Mouse (Mus musculus): ENCODE data around the gene Snx25. TPM values are rescaled to one million over a fixed set of nuclear protein-coding genes. Genes with fewer than 3 reads are reported as not detected.

Snx25 gene
- 1 to 10 TPM; 4.7 to 5.5 TPM for total RNA-seq (2021)
- long read RNA-seq, experiment 1, partial matches to known transcripts: 2 of 5 reads
- long read RNA-seq, experiment 1, other reads (novel, unspliced or antisense): 3 of 5 reads
- long read RNA-seq, experiment 2, partial matches to known transcripts: 1 of 11 reads
- long read RNA-seq, experiment 2, other reads (novel, unspliced or antisense): 7 of 11 reads

DNA sequence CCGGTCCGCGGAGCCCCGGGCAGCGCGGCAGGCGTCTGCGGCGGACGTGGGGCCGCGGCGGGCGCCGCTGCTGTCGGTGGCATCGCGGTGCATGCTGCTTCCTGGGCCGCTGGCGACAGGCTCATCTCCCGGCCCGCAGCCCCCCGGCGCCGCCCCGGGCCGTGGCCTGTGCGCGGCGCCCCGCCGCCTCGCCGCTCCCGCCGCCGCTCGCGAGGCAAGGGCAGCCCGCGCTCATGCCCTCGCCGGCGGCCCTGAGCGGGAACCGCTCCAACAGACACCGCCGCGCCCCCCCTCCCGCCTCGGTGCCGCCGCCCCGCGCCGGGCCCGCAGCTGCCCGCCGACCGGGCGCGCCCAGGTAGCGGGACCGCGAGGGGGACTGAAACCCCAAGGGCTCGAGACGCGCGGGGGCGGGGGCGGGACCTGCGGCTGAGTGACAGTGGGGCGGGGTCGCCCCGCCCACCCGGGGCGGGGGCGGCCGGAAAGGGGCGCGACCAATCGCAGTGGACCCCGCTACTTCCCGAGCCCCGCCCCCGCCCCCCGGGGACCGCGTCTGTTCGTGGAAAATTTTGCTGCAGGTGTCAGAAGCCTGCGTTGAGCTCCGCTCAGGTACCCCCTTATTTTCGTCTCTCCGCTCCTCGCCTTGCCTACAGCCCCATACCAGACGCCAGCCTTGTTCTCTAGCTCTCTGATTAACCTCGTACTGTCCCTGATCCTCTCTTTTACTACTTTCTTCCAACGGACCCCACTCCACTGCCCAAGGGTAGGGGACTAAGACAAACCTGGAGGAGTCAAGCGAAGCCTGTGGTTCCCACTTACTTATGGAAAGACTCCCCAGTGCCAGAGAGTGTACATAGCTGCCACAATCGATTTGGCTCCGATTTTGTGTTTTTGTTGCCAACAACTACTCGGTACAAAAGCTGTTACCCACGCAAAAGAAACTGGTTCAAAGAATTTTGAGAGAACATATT, at the start of gene Snx25:
TSS of gene Snx25 (minus strand) at position 96 of the 968 bp plus-strand sequence.
- peak; percentile 89 for DNase-seq

DNA sequence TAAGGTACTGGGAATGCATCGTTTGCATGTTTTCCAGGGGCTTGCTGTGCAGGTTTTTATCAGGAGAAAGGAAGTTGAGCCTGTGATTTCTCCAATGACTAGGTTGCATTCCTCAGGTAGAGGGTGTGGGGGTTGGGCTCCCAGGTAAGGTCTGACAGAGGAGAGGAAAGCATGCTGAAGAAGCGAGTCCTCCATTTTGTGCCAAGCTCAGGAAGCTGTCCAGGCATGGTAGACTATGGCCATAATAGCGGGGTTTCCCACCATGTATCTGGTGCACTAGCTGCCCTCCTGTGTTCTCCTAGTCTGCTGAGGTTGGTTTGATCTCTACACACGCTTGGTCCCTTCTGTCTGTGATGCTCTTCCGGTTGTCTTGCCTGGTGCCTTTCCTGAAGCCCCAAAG, 45.7 kb upstream of the Snx25 start:
- DNase-seq: no peak

DNA sequence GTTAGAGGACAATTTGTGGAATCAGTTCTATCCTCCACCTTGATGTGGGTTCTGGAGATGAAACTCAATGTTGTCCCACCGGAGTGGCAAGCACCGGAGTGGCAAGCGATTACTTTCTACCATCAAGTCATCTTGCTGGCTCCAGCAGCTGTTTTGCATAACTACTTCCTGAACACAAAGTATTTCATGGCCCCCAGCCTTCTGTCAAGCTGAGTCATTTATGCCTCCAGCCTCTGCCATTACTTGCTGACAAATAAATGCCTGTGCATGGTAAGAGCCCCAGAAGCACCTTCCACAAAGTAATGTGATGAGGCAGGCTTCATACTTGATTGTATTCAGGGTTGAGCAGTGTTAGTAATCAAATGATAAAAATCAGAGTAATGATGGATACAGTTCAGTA, 44.9 kb upstream of the Snx25 start:
- DNase-seq: no peak

DNA sequence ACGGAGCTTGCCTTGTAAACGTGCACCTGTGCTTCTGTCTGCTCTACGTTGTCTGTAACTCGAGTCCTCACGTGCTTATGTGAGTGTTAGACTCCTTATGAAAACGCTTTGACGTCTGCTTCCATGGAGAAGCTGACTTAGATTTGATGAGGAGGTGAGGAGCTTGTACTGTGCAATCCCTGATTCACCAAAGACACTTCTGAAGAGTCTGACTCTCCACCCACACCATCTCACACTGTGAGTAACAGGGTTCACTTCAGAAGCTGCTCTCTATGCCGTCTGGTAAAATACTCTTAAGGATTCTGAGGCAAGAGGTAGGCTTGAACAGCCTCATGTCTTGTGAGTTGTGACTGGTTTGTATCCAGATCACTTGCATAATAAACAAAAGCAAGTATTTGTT, 41.1 kb upstream of the Snx25 start:
- DNase-seq: no peak

DNA sequence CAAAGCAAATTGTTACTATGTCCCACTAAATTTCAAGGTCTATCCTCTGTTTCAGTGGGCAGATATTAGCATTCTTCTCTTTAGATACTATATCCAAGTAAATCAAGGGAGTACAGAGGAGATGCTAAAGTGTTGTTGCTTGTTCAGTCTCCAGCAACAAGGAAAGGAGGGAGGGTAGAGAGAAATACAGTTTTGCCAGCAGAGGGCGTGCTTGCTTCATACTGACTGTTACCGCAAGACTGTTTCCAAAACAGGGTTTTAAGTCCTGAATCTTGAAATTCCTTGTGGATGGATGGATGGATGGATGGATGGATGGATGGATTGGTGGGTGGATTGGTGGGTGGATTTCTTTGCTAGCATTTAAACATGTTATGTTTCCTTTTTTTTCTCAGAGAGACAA, 33.4 kb upstream of the Snx25 start:
- no peak for DNase-seq

DNA sequence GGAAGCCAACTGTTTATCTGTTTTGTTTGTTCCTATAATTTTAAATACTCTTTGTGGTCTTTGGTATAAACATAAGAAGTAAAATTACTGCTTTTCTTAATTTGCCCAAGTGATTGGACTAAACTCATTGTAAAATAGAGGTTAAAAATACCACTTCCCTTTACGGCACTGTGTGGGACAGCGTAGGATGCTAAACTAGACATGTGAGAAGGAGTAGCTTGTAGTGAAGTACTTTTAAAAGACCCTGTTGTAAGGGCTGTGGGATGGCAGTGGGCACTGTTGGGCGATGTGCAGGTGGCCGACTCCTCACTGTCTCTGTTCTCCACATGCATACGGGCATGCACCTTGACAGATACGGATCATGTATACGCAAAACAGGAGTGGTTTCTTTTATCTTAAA, 28.2 kb upstream of the Snx25 start:
- DNase-seq: no peak

DNA sequence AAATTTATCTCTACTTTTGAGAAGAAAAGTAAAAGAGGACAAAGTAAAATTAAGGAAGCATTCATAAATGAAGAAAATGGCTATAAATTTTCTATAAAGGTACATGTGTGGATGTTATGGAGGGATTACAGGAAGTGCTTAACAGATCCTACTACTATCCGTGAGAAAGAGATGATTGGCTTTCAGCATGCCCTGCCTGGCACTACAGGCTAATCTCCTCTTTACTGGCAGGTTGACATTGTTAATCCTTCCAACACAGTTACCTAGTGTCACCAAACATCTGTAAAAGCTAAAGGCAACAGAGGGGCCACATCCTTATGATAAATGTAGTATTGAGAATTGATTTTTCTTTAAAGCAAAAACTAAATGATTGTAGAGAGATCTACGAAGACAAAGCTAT, 21.7 kb upstream of the Snx25 start:
- no peak for DNase-seq

DNA sequence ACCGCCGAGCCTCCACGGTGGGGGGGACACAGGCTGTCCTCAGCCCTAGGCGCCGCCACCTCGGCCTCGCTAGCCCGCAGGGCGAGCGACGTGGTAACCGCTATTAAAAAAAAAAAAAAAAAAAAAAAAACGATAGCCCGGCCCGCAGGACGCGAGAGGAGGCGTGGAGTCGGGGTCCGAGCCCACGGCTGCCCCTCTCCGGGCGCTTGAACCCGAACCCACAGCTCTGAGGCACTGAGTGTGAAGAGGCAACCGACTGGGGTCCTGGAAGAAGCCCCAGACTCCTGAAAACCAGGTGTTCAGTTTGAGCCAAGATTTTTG, 11.9 kb upstream of the Snx25 start:
- no peak for DNase-seq

DNA sequence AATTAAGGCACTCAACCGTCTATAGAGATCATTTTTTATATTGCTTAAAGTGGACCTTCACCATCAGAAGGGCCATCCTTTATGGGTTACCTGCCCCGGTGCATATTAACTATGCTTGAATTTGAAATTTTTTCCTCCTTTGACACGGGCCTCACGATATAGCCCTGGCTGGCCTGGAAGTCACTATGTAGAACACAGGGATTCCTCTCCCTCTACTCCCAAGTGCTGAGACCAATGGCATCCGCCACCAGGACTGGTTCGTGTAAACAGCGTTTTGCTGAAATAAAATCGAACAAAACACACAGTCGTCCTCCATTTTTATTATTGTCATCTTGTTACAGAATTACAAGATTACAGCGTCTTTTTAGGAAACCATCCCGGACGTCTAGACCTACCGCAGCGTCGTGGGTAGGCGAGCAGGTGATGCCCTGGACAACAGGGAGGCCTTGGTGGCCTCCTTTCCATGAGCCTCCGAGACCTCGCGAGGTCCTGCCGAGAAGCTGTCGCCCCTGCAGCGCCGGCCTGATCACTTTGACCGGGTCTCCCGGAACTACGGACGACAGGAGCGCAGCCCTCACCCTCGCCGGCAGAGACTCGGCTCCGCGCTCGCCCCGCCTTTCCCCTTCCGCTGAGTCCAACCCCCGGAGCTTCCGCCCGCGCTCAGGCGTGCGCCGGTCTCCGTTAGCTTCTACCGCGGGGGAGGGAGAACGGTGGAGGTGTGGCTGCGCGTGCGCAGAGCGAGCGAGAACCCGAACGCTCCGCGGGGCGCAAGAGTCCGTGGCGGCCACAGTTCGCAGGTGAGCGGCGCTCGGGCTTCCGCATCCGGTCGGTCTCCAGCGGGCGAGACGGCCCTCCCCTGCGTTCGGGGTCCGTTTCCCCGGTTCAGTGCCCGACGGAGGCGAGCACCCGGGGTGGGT, 11.3 kb upstream of the Snx25 start:
- DNase-seq: peak; percentile 95

DNA sequence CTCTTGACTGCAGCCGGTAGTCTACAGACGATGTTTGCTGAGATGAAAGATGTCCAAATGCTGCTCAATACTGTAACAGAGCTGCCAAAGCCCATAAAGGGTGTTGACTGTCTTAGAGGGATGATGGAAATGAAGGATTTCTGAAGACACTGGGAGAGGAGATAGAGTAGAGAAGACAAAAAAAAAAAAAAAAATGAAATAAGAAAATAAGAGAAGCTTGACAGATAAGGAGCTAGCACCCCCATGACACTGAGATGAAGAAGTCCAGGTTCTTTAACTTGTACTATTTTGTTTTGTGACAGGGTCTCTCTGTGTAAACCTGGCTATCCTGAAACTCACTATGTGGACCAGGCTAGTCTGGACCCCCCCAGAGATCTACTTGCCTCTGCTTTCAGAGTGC, 1.1 kb upstream of the Snx25 start:
- no peak for DNase-seq

DNA sequence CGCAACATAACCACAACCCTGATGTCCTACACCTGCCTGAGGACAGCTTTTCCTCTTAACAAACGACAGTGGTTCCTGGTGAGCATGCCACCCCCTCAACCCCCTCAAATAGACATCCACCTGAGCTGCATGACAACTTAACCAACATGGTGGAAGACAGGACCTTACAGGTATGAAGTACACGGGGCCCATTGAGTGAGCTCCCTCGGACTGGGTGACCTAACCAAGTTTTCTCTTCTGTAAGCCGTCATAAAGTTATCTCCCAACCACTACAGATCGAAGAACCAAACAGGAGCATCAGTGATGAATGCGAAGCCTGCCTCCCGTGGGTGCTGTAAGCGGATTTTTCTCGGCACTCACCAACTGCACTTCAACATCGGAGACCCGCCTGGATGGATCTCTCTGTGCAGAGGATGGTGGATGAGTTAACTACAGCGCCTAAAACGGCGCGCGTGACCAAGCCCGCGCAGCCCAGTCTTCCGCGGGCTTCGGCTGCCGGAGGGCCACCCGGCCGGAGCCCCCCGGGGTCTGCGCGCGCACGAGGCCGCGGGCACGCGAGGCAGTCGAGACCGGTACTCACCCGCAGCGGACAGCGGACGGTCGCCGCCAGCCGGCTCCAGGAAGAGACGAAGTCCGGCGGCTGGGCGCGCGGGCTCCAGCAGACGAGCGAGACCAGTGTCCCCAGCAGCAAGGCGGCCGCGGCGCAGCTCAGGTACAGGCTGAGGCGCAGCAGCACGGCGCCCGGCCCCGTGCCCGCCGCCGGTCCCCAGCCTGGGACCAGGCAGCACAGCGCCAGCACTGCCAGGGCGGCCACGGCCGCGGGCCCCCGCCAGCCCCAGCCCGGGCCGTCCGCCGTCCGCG, 527 bp downstream of the Snx25 start, which contains the start of gene Cfap97:
TSS of gene Cfap97 (plus strand) at position 570 of the 861 bp plus-strand sequence.
- DNase-seq: peak; percentile 30

DNA sequence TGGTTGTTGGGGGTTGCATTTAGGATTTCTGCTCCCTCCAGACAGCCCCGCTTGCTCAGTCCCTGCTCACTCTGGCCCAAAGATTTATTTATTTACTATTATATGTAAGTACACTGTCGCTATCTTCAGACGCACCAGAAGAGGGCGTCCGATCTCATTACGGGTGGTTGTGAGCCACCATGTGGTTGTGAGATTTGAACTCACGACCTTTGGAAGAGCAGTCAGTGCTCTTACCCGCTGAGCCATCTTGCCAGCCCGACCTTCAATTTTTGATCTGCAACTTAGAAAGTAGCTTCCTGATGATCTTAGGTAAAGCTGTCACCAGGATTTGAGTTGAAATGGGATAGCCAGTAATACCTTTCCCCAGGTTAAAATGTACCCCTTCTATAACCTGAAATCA, 2.2 kb downstream of the Snx25 start:
- no peak for DNase-seq

DNA sequence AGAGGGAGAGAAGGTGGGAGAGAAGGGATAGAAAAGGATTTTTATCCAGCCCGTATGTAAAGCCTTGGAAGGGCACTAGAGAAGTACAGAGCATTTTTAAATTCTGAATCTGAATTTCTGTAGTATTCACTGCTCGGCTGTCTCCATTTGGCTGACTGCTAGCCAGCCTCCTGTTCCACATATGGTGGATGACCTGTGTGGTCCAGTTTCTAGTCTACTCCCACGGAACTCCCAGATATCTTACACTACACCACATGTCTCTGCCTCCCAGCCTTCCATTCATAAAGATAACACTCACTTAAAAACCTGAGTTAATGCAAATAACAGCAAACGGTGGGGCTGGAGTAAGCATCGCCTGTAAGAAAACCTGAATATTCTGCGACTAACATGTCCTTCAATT, 2.7 kb downstream of the Snx25 start:
- no peak for DNase-seq

DNA sequence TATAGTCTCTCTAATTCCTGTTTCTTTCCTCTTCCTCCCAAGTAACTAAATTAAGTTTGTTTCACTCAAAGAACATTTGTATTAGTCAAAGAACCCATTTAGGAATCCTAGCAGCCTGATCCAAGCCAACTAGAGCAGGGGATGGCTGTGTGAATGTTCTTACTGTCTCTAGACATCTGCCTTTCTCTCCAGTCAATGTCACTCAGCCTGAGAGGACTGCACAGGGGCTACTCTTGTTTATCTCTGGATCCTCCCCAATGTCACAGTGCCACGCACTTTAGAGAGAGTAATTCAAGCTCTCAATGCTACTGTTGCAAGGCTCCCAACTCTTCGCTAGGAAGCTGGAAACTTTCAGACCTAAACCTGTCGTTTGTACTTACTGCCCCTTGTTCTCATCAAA, 5.8 kb downstream of the Snx25 start:
- DNase-seq: no peak

DNA sequence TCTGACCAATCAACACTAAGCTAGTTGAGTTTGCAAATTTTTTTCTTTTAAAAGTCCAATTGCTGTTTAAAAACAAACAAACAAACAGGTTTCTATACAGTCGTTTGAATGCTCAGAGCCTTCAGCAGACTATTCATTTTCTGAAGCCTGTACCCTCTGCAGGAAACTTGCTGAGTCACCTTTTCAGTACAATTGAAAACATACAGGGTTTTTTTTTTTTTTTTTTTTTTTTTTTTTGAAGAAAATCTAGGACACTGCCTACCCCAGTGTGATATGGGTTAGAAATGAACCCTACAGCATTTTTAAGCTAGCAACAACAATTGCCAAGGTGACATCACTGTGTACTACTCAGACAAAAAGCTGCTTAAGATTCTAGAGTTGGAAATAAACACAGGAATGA, 8.0 kb downstream of the Snx25 start:
- no peak for DNase-seq

DNA sequence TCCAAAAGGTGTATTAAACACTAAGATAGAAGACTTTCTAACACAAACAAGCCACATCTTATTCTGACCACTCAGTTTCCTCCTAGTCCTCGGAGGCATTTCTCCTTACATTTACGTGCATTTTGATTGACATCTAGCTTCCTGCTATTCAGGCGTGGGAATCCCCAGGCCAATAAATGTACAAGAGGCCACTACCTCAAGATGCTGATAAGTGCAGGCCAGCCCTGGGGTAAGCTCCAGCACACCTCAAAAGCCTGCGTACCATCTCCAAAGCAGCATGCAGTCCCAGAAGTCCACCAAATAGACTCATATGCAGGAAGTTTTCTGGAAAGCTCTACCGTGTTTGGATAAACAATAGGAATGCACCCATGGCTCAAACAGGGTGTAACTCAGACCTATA, 8.5 kb downstream of the Snx25 start:
- DNase-seq: no peak

DNA sequence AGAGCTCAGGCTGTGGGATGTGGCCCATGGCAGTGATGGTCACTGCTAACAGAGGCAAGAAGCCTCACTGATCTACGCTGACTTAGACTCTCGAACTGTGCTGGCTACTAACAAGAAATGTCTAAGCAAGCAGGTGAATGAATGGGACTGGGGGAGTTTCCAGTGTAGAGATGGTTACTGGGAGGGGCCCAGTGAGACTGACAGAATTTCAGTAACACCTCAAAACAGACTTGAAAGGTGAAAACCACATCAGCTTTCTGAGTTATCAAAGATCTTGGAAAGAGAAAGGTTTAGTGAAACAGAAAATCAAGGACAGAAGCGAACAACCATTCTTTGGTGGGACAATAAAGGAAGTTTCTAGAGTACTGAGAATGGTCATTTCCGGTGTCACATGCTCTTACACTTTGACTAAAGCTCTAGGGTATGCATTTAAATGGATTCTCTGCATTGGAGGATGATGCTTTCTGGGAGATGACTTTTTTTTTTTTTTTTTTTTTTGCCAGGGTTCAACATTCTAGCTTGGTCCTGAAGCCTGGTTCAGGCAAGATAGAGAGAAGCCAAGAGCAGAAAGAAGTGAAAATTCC, 9.4 kb downstream of the Snx25 start:
- no peak for DNase-seq

DNA sequence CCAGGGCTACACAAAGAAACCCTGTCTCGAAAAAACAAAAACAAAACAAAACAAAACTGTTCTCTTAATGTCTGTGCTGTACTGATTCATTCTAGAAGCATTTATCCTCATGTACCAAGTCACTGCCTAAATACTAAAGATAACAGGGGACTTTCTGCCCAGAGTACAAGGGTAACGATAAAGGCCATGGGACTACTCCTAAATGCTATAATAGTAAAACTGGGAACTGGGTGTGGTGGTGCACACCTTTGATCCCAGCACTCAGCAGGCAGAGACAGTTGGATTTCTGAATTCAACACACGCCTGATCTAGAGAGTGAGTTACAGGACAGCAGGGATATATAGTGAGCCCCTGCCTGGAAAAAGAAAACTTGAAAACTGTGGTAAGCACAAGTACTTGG, 10.3 kb downstream of the Snx25 start:
- no peak for DNase-seq

DNA sequence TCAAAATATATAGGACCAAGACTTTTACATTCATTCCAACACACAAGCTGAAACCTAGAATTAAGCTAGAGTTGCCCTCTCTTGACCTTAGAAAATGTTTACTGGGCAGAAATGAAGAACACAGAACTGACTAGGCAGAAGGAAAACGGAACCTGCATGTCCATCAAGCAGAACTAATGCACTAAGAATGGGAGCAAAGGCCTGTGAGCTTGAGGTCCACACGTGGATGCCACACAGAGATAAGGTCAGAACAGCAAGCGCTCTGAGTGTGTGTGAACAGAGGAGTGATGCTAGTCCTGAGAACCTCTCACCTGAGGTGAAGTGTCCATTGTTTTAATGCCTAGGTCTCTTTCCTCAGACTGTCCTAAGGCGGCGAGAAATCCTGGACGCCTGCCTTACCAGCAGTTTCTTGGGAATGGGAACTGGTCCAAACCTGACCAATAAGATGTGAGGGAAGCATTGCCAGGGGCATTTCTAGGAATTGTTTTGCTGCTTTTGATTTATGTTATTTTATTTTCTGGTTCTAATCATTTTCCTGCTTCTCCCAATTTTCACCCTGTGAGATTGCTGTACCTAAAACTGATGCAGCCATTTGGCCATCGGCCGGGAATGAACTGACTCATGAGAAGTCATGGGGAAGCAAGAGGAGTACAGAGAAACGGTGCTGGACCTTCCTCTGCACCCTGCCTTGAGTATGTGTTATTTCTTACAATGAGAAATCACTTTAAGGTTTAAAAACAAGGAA, 11.4 kb downstream of the Snx25 start:
- DNase-seq: no peak

DNA sequence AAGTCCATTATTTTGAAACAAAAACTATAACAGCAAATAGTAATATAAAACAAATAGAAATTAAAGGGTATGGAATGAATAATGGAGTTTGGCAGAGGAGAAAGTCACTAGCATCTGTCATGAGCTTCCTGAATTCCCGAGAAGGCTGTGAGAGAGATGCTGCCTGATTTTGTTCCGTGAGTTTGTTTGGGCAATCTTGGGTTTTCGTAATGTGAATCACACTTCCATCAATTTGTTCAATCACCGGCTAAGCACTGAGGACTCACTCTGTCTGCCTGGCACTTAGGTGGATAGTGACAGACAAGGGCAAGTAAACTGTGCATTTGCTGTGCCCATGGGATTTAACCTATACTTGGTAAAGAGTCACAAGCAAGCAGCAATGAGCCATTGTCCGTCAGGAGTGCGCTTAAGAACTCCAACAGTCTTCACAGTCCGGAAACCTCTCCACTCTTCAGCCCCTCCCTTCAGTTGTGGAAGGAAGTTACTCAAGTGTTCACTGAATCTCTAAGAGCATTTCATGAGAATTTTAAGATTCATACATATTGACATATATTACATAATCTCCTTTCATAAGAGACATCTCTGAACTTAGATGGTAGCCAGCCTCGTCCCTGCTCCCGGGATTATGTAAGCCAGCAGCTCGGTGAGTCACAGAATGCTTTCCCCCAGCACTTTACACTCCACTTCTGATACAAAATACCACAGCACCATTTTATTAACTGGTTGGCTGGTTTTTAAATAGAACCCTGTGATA, 13.9 kb downstream of the Snx25 start:
- no peak for DNase-seq
